ENCODE assay signal across 27 mouse cellular contexts in the genomic region with DNA sequence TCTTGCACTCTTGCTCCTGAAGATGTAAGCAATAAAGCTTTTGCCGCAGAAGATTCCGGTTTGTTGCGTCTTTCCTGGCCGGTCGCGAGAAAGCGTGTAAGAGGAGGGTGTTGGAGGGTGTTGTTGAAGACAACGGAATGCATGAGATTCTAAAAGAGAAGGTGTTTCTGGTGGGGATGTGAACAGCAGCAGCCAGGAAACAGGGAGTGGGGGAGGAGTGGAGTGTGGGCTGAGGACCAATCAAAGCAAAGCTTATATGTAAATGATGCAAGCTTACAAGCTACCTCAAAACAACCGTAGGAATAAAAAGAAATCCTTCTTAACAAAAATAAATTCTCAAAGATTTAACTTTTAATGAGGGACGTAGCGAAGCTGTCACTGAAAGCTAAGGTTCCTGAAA. TPM values are rescaled to one million over a fixed set of nuclear protein-coding genes. Genes with fewer than 3 reads are reported as not detected.
DNase-seq lines count a peak whose midpoint lies in the region; ATAC-seq and TF ChIP-seq lines count a peak whose summit lies in the region.
"Had no signal": no experiment of that assay in that cellular context is flagged by ENCODE, and none has a peak within 500 bp of the region (broad histone marks: within the 10 kb centered on the region; RNA-seq: fewer than 3 reads in every experiment).

No protein-coding gene starts in this region.

- H3K36me3 ChIP-seq in lung, embryonic 15.5 days: no peaks in the 10 kb centered on the region
- peaks cover 11% of the 10 kb centered on the region for H3K36me3 ChIP-seq in E14TG2a.4 (ENCODE audit: insufficient read depth, low read length)
- H3K36me3 ChIP-seq in stomach, embryonic 15.5 days: no peaks in the 10 kb centered on the region
- H3K36me3 ChIP-seq: embryonic facial prominence, embryonic 12.5 days; forebrain, embryonic 12.5 days; hindbrain, embryonic 13.5 days had no signal

- no peak for ATAC-seq in lung, embryonic 15.5 days (ENCODE audit: borderline replicate concordance, extremely low read depth, low FRiP score, low TSS enrichment)
- ATAC-seq in stomach, embryonic 15.5 days (ENCODE audit: insufficient read depth, low FRiP score, low read depth): no peak
- ATAC-seq in erythroid progenitor cell, adult 5-6 weeks (replicated peaks; ENCODE audit: low FRiP score, poor library complexity, severe bottlenecking): no peak
- ATAC-seq: forebrain, embryonic 16.5 days; hindbrain, postnatal 0 days had no signal

- H3K27me3 ChIP-seq in lung, embryonic 15.5 days: no peaks in the 10 kb centered on the region
- no peaks in the 10 kb centered on the region for H3K27me3 ChIP-seq in E14TG2a.4 (ENCODE audit: insufficient read depth, low read length)
- no peaks in the 10 kb centered on the region for H3K27me3 ChIP-seq in stomach, embryonic 15.5 days (replicated peaks)
- H3K27me3 ChIP-seq: embryonic facial prominence, embryonic 12.5 days; forebrain, embryonic 12.5 days; hindbrain, embryonic 13.5 days had no signal

- H3K4me1 ChIP-seq in lung, embryonic 15.5 days: no peaks in the 10 kb centered on the region
- H3K4me1 ChIP-seq in E14TG2a.4 (replicated peaks; ENCODE audit: low read depth, low read length): peaks cover 48% of the 10 kb centered on the region
- H3K4me1 ChIP-seq in stomach, embryonic 15.5 days: no peaks in the 10 kb centered on the region
- H3K4me1 ChIP-seq: embryonic facial prominence, embryonic 12.5 days; hindbrain, embryonic 13.5 days had no signal

- 80% methylated on average over 11 of the region's 11 CpGs for WGBS in lung, embryonic 15.5 days
- WGBS in stomach, embryonic 15.5 days: 88% methylated on average over 11 of the region's 11 CpGs

- DNase-seq in lung, postnatal 14 days: no peak
- DNase-seq in MEL-GATA-1-ER (ENCODE audit: extremely low read depth, low read depth): peak; percentile 47
- DNase-seq in heart, postnatal 36 days: no peak
- DNase-seq: adrenal gland, adult 8-10 months; adrenal gland, postnatal 36 days; cerebellum, adult 11 months; cerebellum, adult 8-10 months; cerebellum, postnatal 25 days; gastrocnemius, postnatal 10 days; heart, adult 18-20 months; heart, postnatal 10 days had no signal

- H3K9ac ChIP-seq in lung, embryonic 15.5 days: no peak overlapping the region
- no peak overlapping the region for H3K9ac ChIP-seq in stomach, embryonic 15.5 days
- H3K9ac ChIP-seq: embryonic facial prominence, embryonic 12.5 days; forebrain, embryonic 12.5 days; hindbrain, embryonic 13.5 days had no signal

- H3K4me2 ChIP-seq in lung, embryonic 15.5 days: no peak overlapping the region
- no peak overlapping the region for H3K4me2 ChIP-seq in stomach, embryonic 15.5 days
- H3K4me2 ChIP-seq: embryonic facial prominence, embryonic 12.5 days; forebrain, embryonic 12.5 days; hindbrain, embryonic 13.5 days had no signal

- no peak overlapping the region for H3K4me3 ChIP-seq in lung, embryonic 15.5 days
- peak overlapping the region; percentile 57 for H3K4me3 ChIP-seq in E14TG2a.4 (replicated peaks; ENCODE audit: low read length)
- H3K4me3 ChIP-seq in stomach, embryonic 15.5 days (replicated peaks): no peak overlapping the region
- H3K4me3 ChIP-seq: embryonic facial prominence, embryonic 12.5 days; forebrain, embryonic 12.5 days; heart, embryonic 10.5 days; hindbrain, embryonic 13.5 days had no signal

- no peak for TF ChIP-seq CTCF in E14TG2a.4 (conservative IDR thresholded peaks at IDR 0.05; ENCODE audit: low read length)

- H3K27ac ChIP-seq in lung, embryonic 15.5 days: peak overlapping the region; percentile 72; the same call in 1 of the 2 replicates
- H3K27ac ChIP-seq in stomach, embryonic 15.5 days: peak overlapping the region; percentile 78; the same call in 1 of the 2 replicates
- H3K27ac ChIP-seq: embryonic facial prominence, embryonic 12.5 days; forebrain, embryonic 12.5 days; heart, embryonic 10.5 days; hindbrain, embryonic 13.5 days; hindbrain, postnatal 0 days had no signal

- intact Hi-C loops in heart, postnatal 36 days (cut with DNase I): no loop called here

- no peaks in the 10 kb centered on the region for H3K9me3 ChIP-seq in lung, embryonic 15.5 days
- H3K9me3 ChIP-seq in E14TG2a.4 (ENCODE audit: low read length): peaks cover 12% of the 10 kb centered on the region; the same call in 1 of the 2 replicates
- no peaks in the 10 kb centered on the region for H3K9me3 ChIP-seq in stomach, embryonic 15.5 days
- H3K9me3 ChIP-seq: embryonic facial prominence, embryonic 12.5 days; forebrain, embryonic 12.5 days; heart, embryonic 10.5 days; hindbrain, embryonic 13.5 days had no signal

RNA-seq across cellular contexts. Expression of gene Mtnr1a, which starts 6.6 kb away (rescaled TPM):
- polyA plus RNA-seq in lung, embryonic 15.5 days (2015; fragmentation: Nextera tagmentation; extraction: Ambion mirVana): 0.16 and 0.22 TPM in 2 replicates
- 0.35 and 0.54 TPM in 2 replicates for polyA plus RNA-seq in stomach, embryonic 15.5 days (2015; fragmentation: Nextera tagmentation; extraction: Ambion mirVana)
- total RNA-seq in heart, postnatal 36 days (2021): not detected
- total RNA-seq in erythroid progenitor cell, adult 5-6 weeks (2015; ENCODE audit: low replicate concordance): not detected in 2 replicates
- total RNA-seq in erythroid progenitor cell, adult 5-6 weeks (2017; ENCODE audit: low replicate concordance): not detected in 2 replicates
- total RNA-seq: adrenal gland, adult 8-10 months; adrenal gland, postnatal 36 days; gastrocnemius, postnatal 10 days; gastrocnemius, postnatal 4 days; heart, adult 18-20 months; heart, postnatal 10 days; hematopoietic stem cell, adult 5-6 weeks had no signal
- polyA plus RNA-seq: C2C12; cortical plate, adult 2 months; frontal cortex, adult 2 months; heart, embryonic 14.5 days had no signal
